In genomic region chr5:121398965-121399462, GRCm38 (mm10) we compare ENCODE assay signal across 9 mouse cellular contexts. TPM values are rescaled to one million over a fixed set of nuclear protein-coding genes. Genes with fewer than 3 reads are reported as not detected.
DNase-seq lines count a peak whose midpoint lies in the region; ATAC-seq and TF ChIP-seq lines count a peak whose summit lies in the region.
"Had no signal": no experiment of that assay in that cellular context is flagged by ENCODE, and none has a peak within 500 bp of the region (broad histone marks: within the 10 kb centered on the region; RNA-seq: fewer than 3 reads in every experiment).

No protein-coding gene starts in this region.

- intact Hi-C loops in gastrocnemius, adult 2 months (cut with DNase I) = no loop called here
- intact Hi-C loops in gastrocnemius, postnatal 36 days (cut with DNase I) = loop anchor here (5.0 kb wide), 1 partner anchor 192 kb away; no protein-coding TSS in a partner anchor

- peaks cover 17% of the 10 kb centered on the region for H3K4me1 ChIP-seq in forebrain, embryonic 16.5 days (replicated peaks; ENCODE audit: control insufficient read depth, insufficient read depth, low read length)
- H3K4me1 ChIP-seq in liver, embryonic 16.5 days (ENCODE audit: control insufficient read depth, low read depth, low read length) = peaks cover 33% of the 10 kb centered on the region

- H3K36me3 ChIP-seq in C2C12 (ENCODE audit: control insufficient read depth, insufficient read depth) = peaks cover 26% of the 10 kb centered on the region
- H3K36me3 ChIP-seq in forebrain, embryonic 16.5 days (ENCODE audit: control insufficient read depth, insufficient read depth) = no peaks in the 10 kb centered on the region
- no peaks in the 10 kb centered on the region for H3K36me3 ChIP-seq in liver, embryonic 16.5 days (ENCODE audit: control insufficient read depth, insufficient read depth)

- H3K9me3 ChIP-seq in forebrain, embryonic 16.5 days (ENCODE audit: control insufficient read depth, low read length) = no peaks in the 10 kb centered on the region
- H3K9me3 ChIP-seq in liver, embryonic 16.5 days (replicated peaks; ENCODE audit: control insufficient read depth, low read length) = no peaks in the 10 kb centered on the region

- ATAC-seq in forebrain, embryonic 16.5 days = no peak
- ATAC-seq in liver, embryonic 16.5 days (ENCODE audit: low read depth) = no peak
- ATAC-seq in erythroid progenitor cell, adult 5-6 weeks (replicated peaks; ENCODE audit: low FRiP score, poor library complexity, severe bottlenecking) = no peak

- peak overlapping the region; percentile 81 for H3K9ac ChIP-seq in forebrain, embryonic 16.5 days (replicated peaks; ENCODE audit: low read depth, low read length)
- peak overlapping the region; percentile 84; the same call in 1 of the 2 replicates for H3K9ac ChIP-seq in liver, embryonic 16.5 days (ENCODE audit: low read depth, low read length)

- WGBS in forebrain, embryonic 16.5 days = 53% methylated on average over 9 of the region's 9 CpGs
- 22% methylated on average over 9 of the region's 9 CpGs for WGBS in liver, embryonic 16.5 days (ENCODE audit: insufficient replicate concordance)

- peak overlapping the region; percentile 63 for H3ac ChIP-seq in C2C12 (ENCODE audit: control insufficient read depth, insufficient read length, low read depth)

- H3K27ac ChIP-seq in gastrocnemius, adult 2 months = no peak overlapping the region
- no peak overlapping the region for H3K27ac ChIP-seq in forebrain, embryonic 16.5 days (ENCODE audit: low read length)
- no peak overlapping the region for H3K27ac ChIP-seq in liver, embryonic 16.5 days (ENCODE audit: low read length)

- peak overlapping the region; percentile 99 for H3K4me3 ChIP-seq in gastrocnemius, adult 2 months
- peak overlapping the region; percentile 93 for H3K4me3 ChIP-seq in C2C12 (ENCODE audit: insufficient read depth, poor library complexity, severe bottlenecking)
- H3K4me3 ChIP-seq in forebrain, embryonic 16.5 days (replicated peaks; ENCODE audit: low read length) = peak overlapping the region; percentile 85
- H3K4me3 ChIP-seq in liver, embryonic 16.5 days (ENCODE audit: low read depth, low read length) = peak overlapping the region; percentile 93

- no peak for TF ChIP-seq CTCF in gastrocnemius, adult 2 months (IDR thresholded peaks at IDR 0.05)
- TF ChIP-seq CTCF in C2C12 (IDR thresholded peaks at IDR 0.05; ENCODE audit: control insufficient read depth, insufficient read depth, insufficient read length) = no peak

- H3K4me2 ChIP-seq in forebrain, embryonic 16.5 days (ENCODE audit: low read length) = peak overlapping the region; percentile 64
- H3K4me2 ChIP-seq in liver, embryonic 16.5 days (ENCODE audit: low read depth, low read length) = peak overlapping the region; percentile 97

- no peak for DNase-seq in gastrocnemius, adult 2 months
- no peak for DNase-seq in gastrocnemius, postnatal 36 days
- DNase-seq in adrenal gland, postnatal 4 days (ENCODE audit: low spot score in 2 of 2) = no peak
- no peak for DNase-seq in urinary bladder, postnatal 4 days (ENCODE audit: low spot score in 2 of 2)
- DNase-seq: thymus, postnatal 25 days had no signal

- peaks cover 59% of the 10 kb centered on the region for H3K79me3 ChIP-seq in C2C12 (ENCODE audit: low read depth)

- peaks cover 63% of the 10 kb centered on the region for H3K79me2 ChIP-seq in C2C12 (ENCODE audit: control insufficient read depth, insufficient read depth)

- H3K27me3 ChIP-seq in C2C12 (ENCODE audit: control insufficient read depth, insufficient read depth, insufficient read length) = no peaks in the 10 kb centered on the region
- no peaks in the 10 kb centered on the region for H3K27me3 ChIP-seq in forebrain, embryonic 16.5 days (replicated peaks; ENCODE audit: control insufficient read depth, insufficient read depth, low read length)
- H3K27me3 ChIP-seq in liver, embryonic 16.5 days (ENCODE audit: control insufficient read depth, insufficient read depth, low read depth, low read length) = no peaks in the 10 kb centered on the region

TF ChIP-seq in C2C12, 6 proteins besides CTCF, POLR2A, EP300 and RAD21:
- TF ChIP-seq MAX (IDR thresholded peaks at IDR 0.05) (no peak), MYOG (IDR thresholded peaks at IDR 0.05; ENCODE audit: control insufficient read depth, extremely low read depth, insufficient read length) (no peak), FOSL1 (IDR thresholded peaks at IDR 0.05; ENCODE audit: insufficient read depth, low read length, poor library complexity, severe bottlenecking) (no peak), USF1 (IDR thresholded peaks at IDR 0.05; ENCODE audit: low read depth) (no peak), MYOD1 (IDR thresholded peaks at IDR 0.05; ENCODE audit: control insufficient read depth, insufficient read length, low read depth) (no peak), CEBPB (IDR thresholded peaks at IDR 0.05; ENCODE audit: low read depth) (no peak)

RNA-seq across cellular contexts. Expression of gene Naa25, which starts 1.3 kb away (rescaled TPM):
- 10 to 100 TPM; 26.9 to 33.3 TPM for total RNA-seq in gastrocnemius, adult 2 months (2021)
- 10 to 100 TPM; 24.3 to 26.1 TPM for total RNA-seq in gastrocnemius, postnatal 36 days (2021)
- 16.8 TPM for polyA plus RNA-seq in C2C12 (2012; fragmentation: generic; extraction: Trizol)
- 61.7 and 66.8 TPM in 2 replicates for polyA plus RNA-seq in forebrain, embryonic 16.5 days (2015; fragmentation: Nextera tagmentation; extraction: Ambion mirVana)
- 16.8 and 19.0 TPM in 2 replicates for polyA plus RNA-seq in liver, embryonic 16.5 days (2015; fragmentation: Nextera tagmentation; extraction: Ambion mirVana)
- 5.9 and 6.5 TPM in 2 replicates for total RNA-seq in erythroid progenitor cell, adult 5-6 weeks (2015; ENCODE audit: low replicate concordance)
- total RNA-seq in erythroid progenitor cell, adult 5-6 weeks (2017; ENCODE audit: low replicate concordance) = 3.9 and 9.2 TPM in 2 replicates
- 10 to 100 TPM; 29.9 to 31.7 TPM for total RNA-seq in adrenal gland, postnatal 4 days (2021)

RNA-seq across cellular contexts. Expression of gene Trafd1, which starts 13.6 kb away (rescaled TPM):
- 10 to 100 TPM; 36.8 to 37.0 TPM for total RNA-seq in gastrocnemius, adult 2 months (2021)
- total RNA-seq in gastrocnemius, postnatal 36 days (2021) = 10 to 100 TPM; 32.1 to 34.3 TPM
- 19.2 TPM for polyA plus RNA-seq in C2C12 (2012; fragmentation: generic; extraction: Trizol)
- polyA plus RNA-seq in forebrain, embryonic 16.5 days (2015; fragmentation: Nextera tagmentation; extraction: Ambion mirVana) = 146 and 149 TPM in 2 replicates
- 24.5 and 24.8 TPM in 2 replicates for polyA plus RNA-seq in liver, embryonic 16.5 days (2015; fragmentation: Nextera tagmentation; extraction: Ambion mirVana)
- 23.1 and 29.3 TPM in 2 replicates for total RNA-seq in erythroid progenitor cell, adult 5-6 weeks (2015; ENCODE audit: low replicate concordance)
- total RNA-seq in erythroid progenitor cell, adult 5-6 weeks (2017; ENCODE audit: low replicate concordance) = 11.1 and 21.4 TPM in 2 replicates
- 10 to 100 TPM; 58.7 to 77.7 TPM for total RNA-seq in adrenal gland, postnatal 4 days (2021)

RNA-seq across cellular contexts. Expression of gene Tmem116, which starts 52.7 kb away (rescaled TPM):
- total RNA-seq in gastrocnemius, adult 2 months (2021) = 1 to 10 TPM; 7.0 to 8.3 TPM
- total RNA-seq in gastrocnemius, postnatal 36 days (2021) = 1 to 10 TPM; 5.0 to 6.3 TPM
- 0.54 TPM for polyA plus RNA-seq in C2C12 (2012; fragmentation: generic; extraction: Trizol)
- 1.2 and 1.9 TPM in 2 replicates for polyA plus RNA-seq in forebrain, embryonic 16.5 days (2015; fragmentation: Nextera tagmentation; extraction: Ambion mirVana)
- 0.98 and 1.2 TPM in 2 replicates for polyA plus RNA-seq in liver, embryonic 16.5 days (2015; fragmentation: Nextera tagmentation; extraction: Ambion mirVana)
- total RNA-seq in erythroid progenitor cell, adult 5-6 weeks (2015; ENCODE audit: low replicate concordance) = not detected in 2 replicates
- total RNA-seq in erythroid progenitor cell, adult 5-6 weeks (2017; ENCODE audit: low replicate concordance) = 0.26 TPM in 1 of 2 replicates, not detected in the other
- 1 to 10 TPM; 2.9 to 5.6 TPM for total RNA-seq in adrenal gland, postnatal 4 days (2021)

RNA-seq across cellular contexts. Expression of gene Erp29, which starts 53.3 kb away (rescaled TPM):
- 10 to 100 TPM; 32.2 to 39.4 TPM for total RNA-seq in gastrocnemius, adult 2 months (2021)
- 10 to 100 TPM; 32.4 to 36.7 TPM for total RNA-seq in gastrocnemius, postnatal 36 days (2021)
- polyA plus RNA-seq in C2C12 (2012; fragmentation: generic; extraction: Trizol) = 109 TPM
- polyA plus RNA-seq in forebrain, embryonic 16.5 days (2015; fragmentation: Nextera tagmentation; extraction: Ambion mirVana) = 142 and 159 TPM in 2 replicates
- 80.4 and 86.0 TPM in 2 replicates for polyA plus RNA-seq in liver, embryonic 16.5 days (2015; fragmentation: Nextera tagmentation; extraction: Ambion mirVana)
- total RNA-seq in erythroid progenitor cell, adult 5-6 weeks (2015; ENCODE audit: low replicate concordance) = 37.1 and 50.3 TPM in 2 replicates
- total RNA-seq in erythroid progenitor cell, adult 5-6 weeks (2017; ENCODE audit: low replicate concordance) = 118 and 141 TPM in 2 replicates
- total RNA-seq in adrenal gland, postnatal 4 days (2021) = 100 to 1,000 TPM; 136 to 146 TPM
